Mouse (Mus musculus): ENCODE measurements around the gene Fshr. TPM values are rescaled to one million over a fixed set of nuclear protein-coding genes. Genes with fewer than 3 reads are reported as not detected.

Gene Fshr
- polyA plus RNA-seq, 1 experiment from 2014 or later: not detected

- H3K27ac ChIP-seq: no peak overlapping the region
- H3K4me2 ChIP-seq: no peak overlapping the region
- H3K4me3 ChIP-seq: no peak overlapping the region
- H3K9me3 ChIP-seq (replicated peaks): no peaks in the 10 kb centered on the region
- no peak overlapping the region for H3K9ac ChIP-seq
- ATAC-seq: no peak
- no peaks in the 10 kb centered on the region for H3K36me3 ChIP-seq
- WGBS (ENCODE audit: insufficient replicate concordance): 25% methylated on average over 2 of the region's 2 CpGs
- H3K27me3 ChIP-seq (replicated peaks): no peaks in the 10 kb centered on the region
- H3K4me1 ChIP-seq: no peaks in the 10 kb centered on the region
Observed at GRCm38 (mm10) chr17:89082897-89083296, 117.6 kb downstream of the Fshr start.

DNA sequence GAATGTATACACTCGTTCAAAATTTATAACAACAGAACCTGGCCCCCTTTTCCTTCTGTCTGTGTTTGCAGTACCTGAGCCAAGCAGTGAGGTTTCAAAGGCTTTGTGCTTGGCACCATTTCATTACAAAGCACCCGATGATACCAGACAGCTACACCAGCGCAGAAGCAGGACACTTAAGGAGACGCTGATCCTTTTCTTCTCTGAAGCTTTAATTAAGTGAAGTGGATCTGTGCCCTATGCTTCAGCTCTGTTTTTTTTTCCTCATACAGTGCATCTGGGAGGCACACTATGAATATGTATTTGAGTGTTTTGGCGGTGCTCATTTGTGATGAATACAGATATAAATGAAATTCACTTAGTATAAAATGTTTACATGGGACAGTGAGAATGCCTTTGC is 120.8 kb downstream of the Fshr start:
- no peak overlapping the region for H3K27ac ChIP-seq
- no peaks in the 10 kb centered on the region for H3K36me3 ChIP-seq
- H3K9ac ChIP-seq: no peak overlapping the region
- 78% methylated on average over 5 of the region's 5 CpGs for WGBS (ENCODE audit: insufficient replicate concordance)
- H3K4me2 ChIP-seq: no peak overlapping the region
- H3K27me3 ChIP-seq (replicated peaks): no peaks in the 10 kb centered on the region
- no peaks in the 10 kb centered on the region for H3K4me1 ChIP-seq
- H3K4me3 ChIP-seq: no peak overlapping the region
- H3K9me3 ChIP-seq (replicated peaks): no peaks in the 10 kb centered on the region
- ATAC-seq: no peak

GRCm38 (mm10) chr17:89064327-89065095 is 136.0 kb downstream of the Fshr start:
- Histone ChIP-seq H3K9me3 (replicated peaks) (no peaks in the 10 kb centered on the region), H3K4me3 (no peak overlapping the region), H3K27me3 (replicated peaks) (no peaks in the 10 kb centered on the region), H3K9ac (no peak overlapping the region), H3K4me2 (no peak overlapping the region), H3K36me3 (no peaks in the 10 kb centered on the region), H3K4me1 (no peaks in the 10 kb centered on the region), H3K27ac (no peak overlapping the region)
- WGBS (ENCODE audit: insufficient replicate concordance): 38% methylated on average over 3 of the region's 3 CpGs
- ATAC-seq: no peak

DNA sequence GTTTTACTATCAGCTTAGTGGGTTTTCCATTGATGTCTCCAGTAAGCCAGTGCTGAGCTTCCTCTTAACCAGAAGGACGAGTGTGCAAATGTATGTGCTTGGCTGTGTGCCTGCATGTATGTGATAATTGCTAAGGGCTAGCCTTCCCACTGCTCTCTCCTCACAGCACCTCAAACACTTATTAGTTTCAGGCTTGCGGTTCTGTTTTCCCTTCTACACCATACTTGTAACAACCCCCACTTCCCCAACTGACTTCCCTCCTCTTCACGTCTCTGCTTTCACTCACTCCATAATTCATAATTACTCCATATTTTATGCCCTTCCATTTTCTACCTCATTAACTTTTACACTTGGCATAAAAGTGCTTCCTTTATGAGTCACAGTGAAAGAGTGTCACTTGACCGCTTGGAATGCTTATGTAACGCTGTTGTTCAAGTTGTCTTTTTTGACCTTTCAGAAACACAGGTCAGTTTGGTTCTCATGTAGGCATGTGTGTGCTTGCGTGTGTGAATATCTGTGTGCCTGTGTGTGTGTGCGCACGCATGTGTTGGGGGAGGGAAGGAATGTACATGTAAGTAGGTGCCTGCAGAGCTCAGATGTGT is 138.0 kb downstream of the Fshr start:
- Histone ChIP-seq H3K9ac (no peak overlapping the region), H3K27me3 (replicated peaks) (no peaks in the 10 kb centered on the region), H3K4me3 (no peak overlapping the region), H3K27ac (no peak overlapping the region), H3K4me2 (no peak overlapping the region), H3K9me3 (replicated peaks) (no peaks in the 10 kb centered on the region), H3K36me3 (no peaks in the 10 kb centered on the region), H3K4me1 (no peaks in the 10 kb centered on the region)
- WGBS (ENCODE audit: insufficient replicate concordance): 72% methylated on average over 8 of the region's 8 CpGs
- no peak for ATAC-seq

DNA sequence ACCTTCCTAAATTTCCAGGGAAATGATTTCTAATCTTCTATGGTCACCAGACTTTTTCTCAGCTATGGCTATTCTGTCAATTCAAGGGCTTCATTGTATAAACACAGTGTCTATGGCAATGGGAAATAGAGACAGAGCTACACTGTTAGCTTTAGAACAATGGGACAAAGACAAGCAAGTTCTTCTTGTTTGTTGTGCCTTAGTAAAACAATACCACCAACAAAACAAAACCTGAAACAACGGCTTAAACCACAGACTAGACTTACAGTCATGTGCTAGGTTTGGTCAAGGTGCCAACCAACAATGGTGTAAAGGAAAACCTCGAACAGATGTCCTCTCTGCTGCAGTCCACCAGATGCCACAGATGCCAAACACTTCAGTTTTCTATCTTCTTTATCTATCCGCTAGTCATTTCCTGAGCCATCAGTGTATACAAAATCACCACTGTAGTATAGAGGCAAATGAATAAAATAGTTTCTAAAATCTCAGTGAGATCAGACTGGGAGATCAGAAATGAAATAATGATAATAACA is 149.4 kb downstream of the Fshr start:
- H3K9me3 ChIP-seq (replicated peaks): no peaks in the 10 kb centered on the region
- ATAC-seq: no peak
- no peak overlapping the region for H3K4me3 ChIP-seq
- H3K4me1 ChIP-seq: no peaks in the 10 kb centered on the region
- no peak overlapping the region for H3K27ac ChIP-seq
- H3K4me2 ChIP-seq: no peak overlapping the region
- no peaks in the 10 kb centered on the region for H3K36me3 ChIP-seq
- H3K9ac ChIP-seq: no peak overlapping the region
- WGBS (ENCODE audit: insufficient replicate concordance): 37% methylated on average over 3 of the region's 3 CpGs
- no peaks in the 10 kb centered on the region for H3K27me3 ChIP-seq (replicated peaks)

- H3K36me3 ChIP-seq: no peaks in the 10 kb centered on the region
- no peaks in the 10 kb centered on the region for H3K4me1 ChIP-seq
- H3K4me2 ChIP-seq: no peak overlapping the region
- H3K9ac ChIP-seq: no peak overlapping the region
- no peak for ATAC-seq
- WGBS (ENCODE audit: insufficient replicate concordance): 68% methylated on average over 2 of the region's 2 CpGs
- H3K27me3 ChIP-seq (replicated peaks): no peaks in the 10 kb centered on the region
- no peak overlapping the region for H3K4me3 ChIP-seq
- no peaks in the 10 kb centered on the region for H3K9me3 ChIP-seq (replicated peaks)
- H3K27ac ChIP-seq: no peak overlapping the region
Observed at GRCm38 (mm10) chr17:89049071-89049470, 151.4 kb downstream of the Fshr start.

DNA sequence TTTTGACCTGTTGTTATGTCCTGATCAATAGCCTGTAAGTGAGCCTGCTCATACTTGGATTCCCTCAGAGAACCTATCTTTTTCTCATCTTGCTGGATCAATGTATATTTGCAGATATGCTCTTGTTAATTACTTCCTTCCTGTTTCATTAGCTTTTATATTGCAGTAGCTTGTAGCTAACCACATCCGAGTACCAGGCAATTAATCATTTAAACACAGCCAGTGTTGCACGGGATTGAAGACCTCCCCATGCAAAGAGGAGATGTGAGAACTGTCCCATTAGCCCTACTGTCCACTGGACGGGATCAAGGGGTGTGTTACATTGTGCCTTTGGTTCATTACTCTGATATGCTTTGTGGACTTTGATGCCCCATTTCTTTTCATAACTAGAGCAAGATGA is 154.5 kb downstream of the Fshr start:
- WGBS (ENCODE audit: insufficient replicate concordance): 29% methylated on average over 3 of the region's 3 CpGs

DNA sequence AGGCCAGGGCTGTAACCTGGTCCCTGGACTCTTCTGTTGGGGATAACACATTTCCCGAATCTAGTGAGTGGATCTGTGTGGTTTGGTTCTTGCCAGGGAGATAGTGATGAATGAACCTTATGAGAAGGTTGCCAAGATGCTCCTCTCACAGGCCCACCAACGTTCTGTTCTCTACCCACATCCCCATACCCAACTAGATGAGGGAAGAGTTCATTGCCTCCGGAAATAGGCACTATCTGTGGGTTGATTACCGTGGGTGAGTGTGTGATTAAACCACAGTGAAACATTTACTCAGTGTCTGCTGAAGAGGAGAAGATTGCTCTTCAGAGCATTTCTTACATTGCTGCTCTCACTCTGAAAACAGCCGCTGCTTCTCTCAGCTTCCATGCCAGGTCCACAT is 163.8 kb downstream of the Fshr start:
- Histone ChIP-seq H3K9ac (no peak overlapping the region), H3K36me3 (no peaks in the 10 kb centered on the region), H3K4me3 (no peak overlapping the region), H3K27ac (no peak overlapping the region), H3K4me2 (no peak overlapping the region), H3K9me3 (replicated peaks) (no peaks in the 10 kb centered on the region), H3K4me1 (no peaks in the 10 kb centered on the region), H3K27me3 (replicated peaks) (no peaks in the 10 kb centered on the region)
- ATAC-seq: no peak
- 56% methylated on average over 5 of the region's 5 CpGs for WGBS (ENCODE audit: insufficient replicate concordance)

More for the DNA sequence above, 154.5 kb downstream of the Fshr start:
- ATAC-seq: no peak
- Histone ChIP-seq H3K4me3 (no peak overlapping the region), H3K27ac (no peak overlapping the region), H3K27me3 (replicated peaks) (no peaks in the 10 kb centered on the region), H3K9ac (no peak overlapping the region), H3K36me3 (no peaks in the 10 kb centered on the region), H3K9me3 (replicated peaks) (no peaks in the 10 kb centered on the region), H3K4me2 (no peak overlapping the region), H3K4me1 (no peaks in the 10 kb centered on the region)

DNA sequence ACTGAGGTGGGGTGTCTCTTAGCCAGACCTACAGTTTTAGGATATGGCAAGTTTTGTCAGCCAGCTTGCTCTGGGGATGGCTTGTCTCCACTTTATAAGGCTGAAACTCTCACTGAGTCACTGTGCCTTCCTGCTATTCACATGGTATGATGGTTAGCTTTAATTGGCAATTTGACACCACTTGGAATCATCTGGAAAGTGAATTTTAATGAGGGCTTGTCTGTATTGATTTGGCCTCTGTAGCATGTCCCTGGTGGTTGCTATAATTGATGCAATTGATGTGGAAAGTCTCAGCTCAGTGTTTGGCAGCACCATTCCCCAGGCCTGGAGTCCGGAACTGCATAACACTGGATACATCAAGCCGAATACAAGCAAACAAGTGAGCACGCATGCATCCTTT is 164.4 kb downstream of the Fshr start:
- H3K27ac ChIP-seq: no peak overlapping the region
- no peak overlapping the region for H3K9ac ChIP-seq
- ATAC-seq: no peak
- 72% methylated on average over 3 of the region's 3 CpGs for WGBS (ENCODE audit: insufficient replicate concordance)
- no peak overlapping the region for H3K4me3 ChIP-seq
- H3K4me1 ChIP-seq: no peaks in the 10 kb centered on the region
- H3K36me3 ChIP-seq: no peaks in the 10 kb centered on the region
- no peak overlapping the region for H3K4me2 ChIP-seq
- no peaks in the 10 kb centered on the region for H3K9me3 ChIP-seq (replicated peaks)
- no peaks in the 10 kb centered on the region for H3K27me3 ChIP-seq (replicated peaks)

GRCm38 (mm10) chr17:89034627-89035026 is 165.8 kb downstream of the Fshr start:
- Histone ChIP-seq H3K36me3 (no peaks in the 10 kb centered on the region), H3K4me2 (no peak overlapping the region), H3K4me1 (no peaks in the 10 kb centered on the region), H3K27ac (no peak overlapping the region), H3K4me3 (no peak overlapping the region), H3K9me3 (replicated peaks) (no peaks in the 10 kb centered on the region), H3K27me3 (replicated peaks) (no peaks in the 10 kb centered on the region), H3K9ac (no peak overlapping the region)
- ATAC-seq: peak; percentile 42; the same call in 1 of the 2 replicates

DNA sequence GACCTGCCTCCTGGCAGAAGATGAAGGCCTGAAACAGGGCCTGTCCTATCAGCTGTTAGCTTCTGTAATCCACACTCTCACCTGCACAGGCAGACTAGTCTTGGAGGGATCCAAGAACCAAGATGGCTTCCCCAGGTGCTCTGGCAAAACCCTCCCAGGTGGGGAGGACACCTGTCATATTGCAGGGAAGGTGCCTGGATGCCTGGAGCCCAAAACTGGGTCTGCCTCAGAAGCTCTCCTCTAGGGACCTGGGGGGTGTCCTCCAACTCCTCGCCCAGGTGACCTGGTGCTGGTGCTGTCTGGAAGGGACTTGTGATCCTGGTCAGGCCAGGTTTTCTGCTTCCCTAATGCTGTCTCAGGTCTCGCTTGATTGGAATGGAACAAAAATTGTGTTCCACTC is 167.5 kb downstream of the Fshr start:
- no peaks in the 10 kb centered on the region for H3K27me3 ChIP-seq (replicated peaks)
- no peak overlapping the region for H3K4me2 ChIP-seq
- no peak overlapping the region for H3K4me3 ChIP-seq
- no peak overlapping the region for H3K9ac ChIP-seq
- H3K36me3 ChIP-seq: no peaks in the 10 kb centered on the region
- H3K4me1 ChIP-seq: no peaks in the 10 kb centered on the region
- no peaks in the 10 kb centered on the region for H3K9me3 ChIP-seq (replicated peaks)
- H3K27ac ChIP-seq: no peak overlapping the region
- 66% methylated on average over 2 of the region's 2 CpGs for WGBS (ENCODE audit: insufficient replicate concordance)
- no peak for ATAC-seq

GRCm38 (mm10) chr17:89019518-89019917 is 181.0 kb downstream of the Fshr start:
- Histone ChIP-seq H3K4me1 (no peaks in the 10 kb centered on the region), H3K36me3 (no peaks in the 10 kb centered on the region), H3K27me3 (replicated peaks) (no peaks in the 10 kb centered on the region), H3K9ac (no peak overlapping the region), H3K9me3 (replicated peaks) (no peaks in the 10 kb centered on the region), H3K4me3 (no peak overlapping the region), H3K27ac (no peak overlapping the region), H3K4me2 (no peak overlapping the region)
- ATAC-seq: no peak
- WGBS (ENCODE audit: insufficient replicate concordance): 68% methylated on average over 2 of the region's 2 CpGs
